Mouse (Mus musculus) retina, adult 2 months (tissue): ENCODE data around the gene 2310061N02Rik.
"Not testable (repeated sequence)": the region's sequence is repeated elsewhere in the genome, so short reads cannot be mapped to it uniquely, and the experiment has no call there.

ENCODE experiments used
- DNase-seq: peaks from one replicate; pipeline ENCODE4 v3.0.0-alpha.2; 2012; ENCODE audit warnings: low read depth, low spot score

2310061N02Rik gene

GRCm38 (mm10) chr16:88707496-88708012 is at the start of gene 2310061N02Rik:
2310061N02Rik (minus strand) TSS chr16:88707962.
- DNase-seq: no peak

GRCm38 (mm10) chr16:88751535-88751934 is 43.8 kb upstream of the 2310061N02Rik start, which contains the start of gene Krtap13:
Krtap13 (minus strand) TSS chr16:88751635.
- not testable (repeated sequence) for DNase-seq

- no peak for DNase-seq
These were observed 40.2 kb upstream of the 2310061N02Rik start for GRCm38 (mm10) chr16:88747943-88748342.

GRCm38 (mm10) chr16:88744750-88745340 is 37.1 kb upstream of the 2310061N02Rik start:
- DNase-seq: no peak

GRCm38 (mm10) chr16:88735391-88735790 is 27.6 kb upstream of the 2310061N02Rik start:
- DNase-seq: no peak

- DNase-seq: no peak
These were observed 21.1 kb upstream of the 2310061N02Rik start, which contains the start of gene Krtap13-1 for GRCm38 (mm10) chr16:88728812-88729275. Krtap13-1 (plus strand) TSS chr16:88728862.

GRCm38 (mm10) chr16:88720031-88720430 is 12.3 kb upstream of the 2310061N02Rik start:
- DNase-seq: no peak

GRCm38 (mm10) chr16:88716549-88716948 is 8.8 kb upstream of the 2310061N02Rik start:
- DNase-seq: no peak

- no peak for DNase-seq
These were observed 3.5 kb upstream of the 2310061N02Rik start for GRCm38 (mm10) chr16:88711245-88711644.

GRCm38 (mm10) chr16:88710757-88711156 is 3.0 kb upstream of the 2310061N02Rik start:
- DNase-seq: no peak

GRCm38 (mm10) chr16:88701072-88701864 is 6.5 kb downstream of the 2310061N02Rik start:
- DNase-seq: no peak

- DNase-seq: no peak
These were observed 11.5 kb downstream of the 2310061N02Rik start for GRCm38 (mm10) chr16:88696256-88696655.

- no peak for DNase-seq
These were observed 26.5 kb downstream of the 2310061N02Rik start for GRCm38 (mm10) chr16:88681282-88681681.

GRCm38 (mm10) chr16:88679099-88679498 is 28.7 kb downstream of the 2310061N02Rik start:
- DNase-seq: no peak

- no peak for DNase-seq
These were observed 36.2 kb downstream of the 2310061N02Rik start, which contains the start of gene Krtap27-1 for GRCm38 (mm10) chr16:88671571-88671970. Krtap27-1 (minus strand) TSS chr16:88671671.

- DNase-seq: peak; percentile 13
These were observed 50.3 kb downstream of the 2310061N02Rik start for GRCm38 (mm10) chr16:88657426-88657825.
